Mouse (Mus musculus) activated CD4-positive, CD25-positive, alpha-beta regulatory T cell, adult 4 months (primary cell): Measurements from ENCODE around the gene Shc2. TPM values are rescaled to one million over a fixed set of nuclear protein-coding genes. Genes with fewer than 3 reads are reported as not detected.

Source experiments
- ATAC-seq: one replicate; pipeline ENCODE4 v1.8.0; 2017
- polyA plus RNA-seq, 2 experiments: library from polyadenylated mRNA; unstranded; fragments of 100-300 nt; shearing (Covaris generic); gene quantifications; one replicate each; pipeline ENCODE4 v1.2.1; 2017

The Shc2 gene
- polyA plus RNA-seq, 2 experiments from 2014 or later = not detected

DNA sequence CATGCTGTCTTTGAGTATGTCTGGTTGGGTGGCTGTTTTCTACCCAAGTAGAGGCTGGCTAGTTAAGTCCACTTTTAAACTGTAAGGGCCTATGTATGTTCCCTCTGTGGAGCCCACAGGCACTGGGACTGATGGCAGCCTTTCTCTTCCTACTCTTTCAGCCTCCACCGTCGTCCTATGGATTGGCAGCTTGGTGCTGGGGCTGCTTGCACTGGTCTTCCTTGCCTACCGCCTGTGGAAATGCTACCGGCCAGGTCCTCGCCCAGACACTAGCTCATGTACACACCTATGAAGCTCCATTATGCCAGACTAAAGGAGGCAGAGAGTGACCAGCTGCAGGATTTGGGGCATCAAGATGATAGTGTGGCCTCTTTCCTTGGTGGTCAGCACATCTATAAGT lies 30.4 kb upstream of the Shc2 start:
- no peak for ATAC-seq

DNA sequence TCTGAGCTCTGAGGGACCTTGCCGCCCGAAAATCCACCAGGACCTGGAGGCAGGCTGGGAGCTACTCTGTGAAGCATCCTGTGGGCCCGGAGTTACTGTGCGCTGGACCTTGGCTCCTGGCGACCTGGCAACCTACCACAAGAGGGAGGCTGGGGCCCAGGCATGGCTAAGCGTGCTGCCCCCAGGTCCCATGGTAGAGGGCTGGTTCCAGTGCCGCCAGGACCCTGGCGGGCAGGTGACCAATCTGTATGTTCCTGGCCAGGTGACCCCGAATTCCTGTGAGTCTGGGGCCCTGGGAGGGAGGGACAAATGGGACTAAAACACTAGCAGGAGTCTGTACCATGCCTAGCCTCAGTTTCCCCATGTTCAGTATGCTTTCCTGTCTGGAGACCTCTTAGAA lies 28.8 kb upstream of the Shc2 start:
- no peak for ATAC-seq

DNA sequence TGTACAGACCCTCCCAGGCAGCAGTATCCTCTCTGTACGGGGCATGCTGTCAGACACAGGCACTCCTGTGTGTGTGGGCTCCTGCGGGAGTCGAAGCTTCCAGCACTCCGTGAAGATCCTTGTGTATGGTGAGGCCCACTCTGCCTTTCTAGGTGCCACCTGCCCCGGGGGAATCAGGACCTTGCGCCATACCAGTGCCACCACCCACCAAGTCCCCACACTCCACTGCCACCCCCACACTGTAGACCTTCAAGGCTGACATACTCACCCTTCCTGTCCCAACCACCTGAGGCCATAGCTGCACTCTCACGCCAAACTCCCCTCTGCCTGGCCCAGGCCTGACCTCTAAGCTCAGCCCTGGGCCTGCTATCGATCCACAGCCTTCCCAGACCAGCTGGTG lies 27.3 kb upstream of the Shc2 start:
- ATAC-seq = no peak

DNA sequence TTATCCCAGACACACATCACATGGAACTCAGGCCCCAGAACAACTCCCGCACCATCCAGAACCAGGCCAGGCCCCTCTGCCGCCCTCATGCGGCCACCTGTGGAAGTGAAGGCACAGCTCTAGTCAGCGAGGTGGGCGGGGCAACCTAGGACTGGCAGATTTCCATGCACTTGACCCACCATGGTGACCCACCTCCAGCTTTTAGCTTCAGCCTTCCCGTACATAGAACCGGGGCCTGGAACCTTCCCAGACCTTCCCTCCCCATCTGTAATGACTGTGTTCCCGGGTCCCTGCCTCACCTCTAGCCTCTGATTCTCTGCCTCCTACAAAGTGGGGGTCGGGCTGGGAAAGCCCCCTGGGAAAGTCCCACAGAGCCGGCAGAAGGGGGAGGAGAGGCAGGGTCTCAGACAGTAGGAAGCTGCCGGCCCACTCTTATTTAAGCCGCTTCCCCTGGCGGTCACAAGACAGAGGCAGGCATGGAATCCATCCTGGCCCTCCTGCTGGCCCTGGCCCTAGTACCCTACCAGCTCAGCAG lies 26.5 kb upstream of the Shc2 start, which contains the start of gene Madcam1:
Madcam1 (plus strand) TSS at position 429 of the 535 bp plus-strand sequence.
- ATAC-seq = no peak

DNA sequence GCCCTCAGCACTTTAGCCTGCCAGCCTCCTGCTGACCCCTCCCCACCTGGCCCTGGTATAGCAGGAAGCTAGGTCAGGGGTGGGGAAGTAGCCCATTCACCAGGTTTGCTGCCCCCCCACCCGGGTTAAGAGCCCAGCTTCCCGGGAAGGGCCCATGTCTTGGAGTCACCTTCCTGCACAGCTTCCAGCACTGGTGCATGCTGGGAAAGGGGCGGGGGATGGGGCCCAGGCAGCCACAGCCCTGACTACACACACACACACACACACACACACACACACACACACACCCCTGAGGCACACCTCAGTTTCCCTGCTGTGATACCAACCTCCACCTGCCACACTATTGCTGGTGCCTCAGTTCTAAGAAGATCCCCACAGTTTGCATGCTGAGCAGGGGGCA lies 24.1 kb upstream of the Shc2 start:
- no peak for ATAC-seq

DNA sequence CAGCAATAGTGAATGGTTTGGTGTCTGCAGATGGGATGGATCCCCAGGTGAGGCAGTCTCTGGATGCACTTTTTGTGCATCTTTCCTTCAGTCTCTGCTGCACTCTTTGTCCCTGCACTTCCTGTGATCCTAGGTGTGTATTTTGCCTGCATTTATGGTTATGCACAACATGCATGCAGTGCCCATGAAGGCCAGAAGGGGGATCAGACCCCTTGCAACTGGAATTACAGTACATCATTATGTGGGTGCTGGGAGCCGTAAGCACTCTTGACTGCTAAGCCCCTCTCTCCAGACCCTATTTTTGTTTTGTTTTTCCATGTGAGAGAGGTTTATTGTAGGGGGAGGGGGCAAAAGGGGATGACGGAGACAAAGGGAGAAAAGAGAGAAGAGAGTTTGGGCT lies 22.6 kb upstream of the Shc2 start:
- ATAC-seq = no peak

DNA sequence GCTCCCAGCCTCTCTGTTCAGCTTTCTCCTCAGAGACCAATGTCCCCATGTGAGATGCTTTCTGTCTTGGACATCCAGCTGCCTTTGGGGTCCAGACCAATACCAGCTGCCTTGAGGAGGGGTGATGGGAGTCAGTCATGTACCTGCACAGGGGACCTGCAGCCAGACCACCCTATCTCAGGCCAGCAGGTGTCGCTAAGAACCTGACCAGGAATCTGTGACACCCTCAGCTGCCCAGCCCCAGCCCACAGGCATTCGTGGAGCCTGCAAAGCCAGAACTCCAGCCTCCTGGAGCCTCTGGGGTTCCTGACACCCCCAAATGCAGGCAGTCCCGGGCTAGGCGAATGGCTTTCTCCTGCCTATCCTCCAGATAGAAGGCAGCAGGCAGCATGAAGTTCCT lies 21.1 kb upstream of the Shc2 start:
- ATAC-seq = no peak

DNA sequence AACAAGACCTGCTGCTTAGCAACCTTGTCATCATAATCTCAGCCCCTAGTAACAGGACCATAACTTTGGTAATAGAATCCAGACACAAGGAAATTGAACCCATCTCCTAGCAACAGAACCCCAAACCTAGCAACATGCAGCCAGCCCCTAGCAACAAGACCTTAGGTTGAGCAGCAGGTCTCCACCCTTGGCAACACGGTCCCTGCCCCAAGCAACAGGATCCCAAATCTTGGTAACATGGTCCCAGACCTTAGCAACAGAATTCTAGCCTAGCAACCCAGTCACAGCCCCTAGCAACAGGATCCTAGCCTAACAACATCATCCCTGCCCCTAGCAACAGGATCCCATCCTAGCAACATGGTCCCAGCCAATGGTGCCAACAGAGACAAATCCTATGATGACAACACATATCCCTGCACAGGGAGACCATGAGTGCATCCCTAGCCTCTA lies 17.3 kb upstream of the Shc2 start:
- ATAC-seq = no peak

DNA sequence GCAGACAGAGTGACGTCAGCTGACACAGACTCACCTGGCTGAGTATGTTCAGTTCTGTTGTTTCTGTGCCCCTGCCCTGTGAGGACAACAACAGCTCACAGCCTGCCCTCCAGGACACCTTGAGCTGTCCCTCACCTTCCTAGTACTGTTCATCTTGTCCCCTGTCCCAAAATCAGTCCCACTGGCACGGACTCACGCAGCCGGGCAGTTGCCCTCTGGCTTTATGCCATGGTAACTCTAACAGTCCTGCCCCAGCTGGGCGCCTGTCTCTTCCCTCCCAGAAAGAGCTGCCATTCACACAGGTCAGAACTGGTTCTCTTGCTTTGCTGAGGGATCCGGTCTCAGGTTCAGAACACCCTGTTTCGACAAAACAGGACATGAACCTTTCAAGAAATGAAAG lies 15.1 kb upstream of the Shc2 start:
- no peak for ATAC-seq

DNA sequence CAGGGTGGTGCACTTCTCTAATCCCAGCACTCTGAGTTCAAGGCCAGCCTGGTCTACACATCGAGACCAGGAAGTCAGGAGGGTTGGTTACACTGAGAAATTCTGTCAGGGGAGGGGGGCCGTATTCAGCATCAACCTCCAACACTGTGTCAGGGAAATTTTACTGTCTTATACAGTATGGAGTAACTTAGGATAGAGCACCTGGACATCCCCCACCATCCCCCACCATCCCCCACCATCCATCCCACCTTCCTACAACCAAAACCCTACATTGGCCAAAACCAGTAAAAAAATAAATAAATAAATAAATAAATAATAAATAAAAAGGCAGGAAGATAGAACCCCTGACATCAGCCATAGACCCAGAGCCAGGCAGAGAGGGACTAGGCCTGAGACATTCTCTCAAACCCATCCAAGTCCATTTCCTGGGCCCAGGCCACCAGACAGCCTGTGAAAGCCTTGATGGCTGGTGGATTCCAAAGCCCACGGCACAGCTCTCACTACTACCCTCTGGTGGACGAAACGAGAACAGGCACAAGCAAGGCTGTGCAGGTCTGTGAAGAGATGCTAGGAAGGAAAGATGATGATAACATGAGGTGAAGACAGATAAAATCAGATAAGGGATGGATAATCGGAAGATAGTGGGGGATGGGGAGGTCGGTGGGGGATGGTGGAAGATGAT lies 11.5 kb upstream of the Shc2 start:
- ATAC-seq = peak; percentile 49

DNA sequence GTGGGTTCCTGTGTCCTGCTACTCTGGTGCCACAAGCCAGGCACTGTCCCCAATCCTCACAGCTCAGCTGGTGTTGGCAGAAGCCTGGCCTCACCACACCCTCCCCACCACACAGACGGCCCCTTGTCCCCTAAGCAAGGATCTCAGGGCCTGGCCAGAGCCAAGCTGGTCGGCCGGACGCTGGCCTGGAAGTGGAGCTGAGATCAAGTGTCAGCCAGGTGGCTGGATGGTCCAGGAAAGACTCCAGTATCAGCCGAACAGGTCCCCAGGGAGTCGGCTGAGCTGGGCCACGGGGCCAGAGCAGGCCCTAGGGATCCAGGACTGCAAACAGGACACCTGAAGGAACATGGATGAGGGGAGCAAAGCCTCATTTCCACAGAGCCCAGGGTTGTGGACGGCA lies 8.0 kb upstream of the Shc2 start, which contains the start of gene Odf3l2:
Odf3l2 (minus strand) TSS at position 28 of the 400 bp plus-strand sequence.
- no peak for ATAC-seq

DNA sequence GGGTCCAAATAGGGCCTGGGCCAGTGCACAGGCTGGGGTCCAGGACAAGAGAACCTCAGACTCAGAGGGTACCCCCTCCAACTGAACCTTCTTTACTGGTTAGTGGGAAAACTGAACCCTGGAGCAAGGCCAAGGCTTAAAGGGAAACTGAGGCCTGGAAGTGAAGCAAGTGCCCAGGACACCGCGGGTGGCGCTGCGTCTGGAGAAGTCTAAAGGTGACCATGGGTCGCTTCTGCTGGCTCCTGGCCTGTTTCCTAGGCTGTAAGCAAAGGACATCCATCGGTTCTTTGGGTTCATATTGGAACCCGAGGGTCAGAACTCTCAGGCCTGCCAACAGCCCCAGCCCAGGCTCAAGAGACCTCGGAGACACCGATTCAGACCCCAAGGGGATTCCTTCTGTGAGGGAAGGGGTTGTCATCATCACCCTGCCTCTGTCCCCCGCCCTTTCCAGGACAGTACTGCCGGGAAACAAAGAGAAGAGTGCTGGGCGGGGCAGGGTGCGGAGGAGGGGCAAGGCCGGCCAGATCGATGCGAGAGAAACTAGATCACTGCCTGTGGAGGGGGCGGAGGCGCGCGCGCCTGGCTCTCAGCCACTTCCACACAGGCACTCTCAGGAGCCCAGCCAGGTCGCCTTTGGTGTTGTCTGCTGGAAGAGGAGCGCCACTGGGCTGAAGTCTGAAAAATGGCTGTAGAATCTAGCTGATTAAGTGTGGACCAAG lies 927 bp upstream of the Shc2 start:
- no peak for ATAC-seq

DNA sequence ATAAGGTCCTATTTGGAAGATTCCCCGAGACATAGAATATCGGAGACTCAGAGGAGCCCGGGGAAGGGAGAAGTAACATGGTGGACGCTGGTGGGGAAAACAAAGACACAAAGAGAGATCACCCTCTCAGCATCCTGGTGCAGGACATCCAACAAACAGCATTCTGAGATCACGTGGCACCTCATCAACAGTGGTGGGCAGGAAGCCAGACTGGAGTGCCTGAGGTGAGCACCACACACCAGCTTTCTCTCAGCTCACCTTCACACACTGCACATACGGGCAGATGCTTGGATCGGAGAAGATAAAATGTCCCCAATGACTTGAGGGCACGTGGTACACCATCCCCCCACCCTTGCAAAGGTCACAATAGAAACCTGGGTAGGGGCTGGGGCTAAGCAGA lies 1.4 kb downstream of the Shc2 start:
- no peak for ATAC-seq

DNA sequence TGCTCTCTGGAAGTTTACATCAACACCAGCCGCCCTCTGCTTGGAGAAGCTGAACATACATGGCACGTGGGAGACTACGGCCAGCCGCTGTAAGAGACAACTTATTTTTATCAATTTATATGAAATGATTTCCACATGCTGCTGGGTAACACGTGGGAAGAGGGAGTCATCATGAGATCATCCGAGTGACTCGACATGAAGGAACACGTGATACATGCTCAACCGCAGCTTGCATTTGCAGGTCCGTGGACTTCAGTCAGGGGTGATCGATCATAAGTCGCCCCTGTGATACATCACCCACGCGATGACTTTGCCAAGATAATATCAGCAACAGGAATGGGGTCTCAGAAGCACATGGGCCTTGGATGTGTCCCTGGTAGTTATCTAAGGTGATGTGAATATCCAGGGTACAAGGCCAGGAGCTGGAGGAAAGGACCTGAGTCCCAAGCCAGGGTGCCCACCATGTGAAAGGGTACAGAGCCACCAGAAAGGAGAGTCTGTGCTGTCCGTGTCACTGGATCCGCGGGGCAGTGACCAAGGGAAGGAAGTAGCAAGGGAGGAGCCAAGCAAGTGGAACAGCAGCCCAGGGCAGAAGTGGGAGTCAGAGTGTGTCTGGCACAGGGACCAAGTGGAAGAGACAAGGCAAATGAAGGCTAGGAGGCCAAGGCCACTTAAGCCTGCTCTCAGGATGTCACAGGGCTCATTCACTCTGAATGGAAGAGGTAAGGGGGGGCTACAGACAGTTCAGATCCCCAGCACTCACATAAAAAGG lies 4.5 kb downstream of the Shc2 start:
- ATAC-seq = no peak

DNA sequence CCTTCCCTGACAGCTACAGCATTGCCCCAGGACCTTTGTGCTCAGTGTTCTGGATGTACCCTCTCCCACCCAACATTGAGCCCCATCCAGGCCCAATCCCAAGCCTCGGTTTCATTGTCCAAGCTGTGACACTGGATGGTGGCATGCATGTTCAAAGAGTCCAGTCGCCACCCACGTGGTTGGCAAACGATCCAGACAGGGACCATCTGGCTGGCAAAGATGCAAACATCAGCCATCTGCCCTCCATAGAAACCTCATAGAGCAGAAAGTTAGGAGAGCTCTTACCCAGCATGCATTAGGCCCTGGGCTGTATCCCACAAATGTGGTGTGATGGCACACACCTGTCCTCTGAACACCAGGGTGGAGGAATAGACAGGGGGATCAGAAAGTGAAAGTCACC lies 6.3 kb downstream of the Shc2 start:
- ATAC-seq = no peak

DNA sequence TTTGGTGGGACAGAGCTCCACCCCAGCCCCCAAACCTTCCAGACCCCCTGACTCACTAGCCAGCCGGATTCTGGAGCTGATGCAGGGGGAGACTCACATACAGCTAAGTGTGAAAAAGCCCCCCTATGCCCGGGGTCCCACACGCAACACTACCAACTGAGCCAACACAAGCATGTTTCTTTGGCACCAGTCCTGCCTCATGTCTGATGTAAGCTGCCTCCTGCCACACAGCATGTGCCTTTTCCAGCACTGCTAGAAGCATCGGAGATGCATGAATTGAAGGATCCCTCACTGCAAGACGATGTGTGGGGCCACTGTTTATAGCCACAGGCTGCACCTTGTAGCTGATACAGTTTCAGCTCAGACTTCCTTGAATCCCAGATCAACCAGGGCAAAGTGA lies 9.3 kb downstream of the Shc2 start:
- no peak for ATAC-seq

DNA sequence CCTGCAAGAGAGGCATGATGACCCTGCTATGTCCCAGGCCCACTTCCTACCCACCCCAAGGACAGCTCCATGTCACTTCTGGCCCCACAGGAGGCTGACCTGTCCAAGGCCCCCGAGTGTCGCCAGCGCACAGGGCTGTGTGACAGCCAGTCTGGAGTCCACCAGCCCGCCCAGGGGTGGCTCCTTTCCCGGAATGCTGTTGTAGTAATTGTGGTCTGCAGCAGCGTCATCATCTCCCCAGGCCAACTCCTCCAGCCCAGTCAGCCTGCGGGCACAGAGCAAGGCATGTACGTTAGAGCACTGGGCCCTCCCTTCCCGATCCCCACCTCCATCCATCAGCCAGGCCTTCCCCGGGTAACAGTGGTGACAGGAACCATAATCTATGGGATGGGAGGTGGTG lies 11.6 kb downstream of the Shc2 start:
- no peak for ATAC-seq

DNA sequence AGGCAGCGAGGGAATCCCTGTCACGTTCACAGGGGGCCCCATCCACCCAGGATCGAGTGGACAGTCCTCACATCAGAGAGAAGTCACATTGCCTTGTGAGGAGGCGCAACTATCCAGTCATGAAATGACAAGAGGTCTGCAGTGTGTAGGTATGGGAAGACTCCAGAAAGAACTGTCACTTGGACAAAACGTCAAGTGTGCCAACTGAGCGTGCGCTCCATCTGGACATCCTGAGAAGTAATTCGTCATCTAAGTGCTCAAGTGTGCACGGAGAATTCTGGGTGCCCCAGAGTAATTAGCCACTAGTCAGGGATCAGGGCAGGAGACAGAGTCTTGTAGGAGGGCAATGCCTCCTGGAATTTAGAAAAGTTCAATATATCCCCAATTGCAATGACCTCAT lies 12.3 kb downstream of the Shc2 start:
- no peak for ATAC-seq

DNA sequence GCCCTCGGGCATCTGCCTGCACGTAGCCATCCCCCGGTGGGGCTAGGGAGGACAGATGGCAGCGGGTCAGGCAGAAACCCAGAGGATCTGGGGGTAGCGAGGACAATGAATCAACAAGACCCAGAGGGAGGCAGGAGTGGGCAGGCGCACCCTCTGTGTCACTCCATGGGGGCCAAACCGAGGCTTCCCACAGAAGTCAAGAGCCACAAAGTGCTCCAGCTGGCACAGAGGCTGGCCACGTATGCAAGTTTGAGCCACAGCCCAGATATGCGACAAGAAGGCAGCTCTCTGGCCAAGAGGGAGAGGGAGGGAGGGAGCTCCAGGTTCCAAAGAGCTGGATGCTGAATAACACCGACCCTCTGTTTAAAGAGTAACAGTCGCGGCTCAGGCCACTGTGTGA lies 13.8 kb downstream of the Shc2 start:
- ATAC-seq = no peak

DNA sequence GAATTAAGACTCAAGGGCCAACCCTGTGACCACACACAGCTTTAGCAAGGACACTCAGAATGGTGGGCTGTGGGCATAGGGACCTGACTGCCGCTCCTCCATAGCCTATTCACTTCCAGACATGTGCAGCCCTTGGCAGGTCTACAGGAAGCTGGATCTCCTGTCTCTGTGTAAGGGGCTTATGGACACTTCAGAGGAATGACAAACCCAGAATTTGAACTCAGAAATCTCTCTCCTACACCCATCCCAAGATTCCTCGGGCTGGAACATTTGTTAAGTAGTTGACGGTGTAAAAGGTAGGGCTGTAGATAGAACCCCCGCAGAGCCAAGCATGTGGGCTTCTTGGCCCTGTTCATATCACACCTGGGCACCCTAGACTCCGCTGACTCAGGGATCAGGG lies 21.3 kb downstream of the Shc2 start:
- ATAC-seq = no peak

DNA sequence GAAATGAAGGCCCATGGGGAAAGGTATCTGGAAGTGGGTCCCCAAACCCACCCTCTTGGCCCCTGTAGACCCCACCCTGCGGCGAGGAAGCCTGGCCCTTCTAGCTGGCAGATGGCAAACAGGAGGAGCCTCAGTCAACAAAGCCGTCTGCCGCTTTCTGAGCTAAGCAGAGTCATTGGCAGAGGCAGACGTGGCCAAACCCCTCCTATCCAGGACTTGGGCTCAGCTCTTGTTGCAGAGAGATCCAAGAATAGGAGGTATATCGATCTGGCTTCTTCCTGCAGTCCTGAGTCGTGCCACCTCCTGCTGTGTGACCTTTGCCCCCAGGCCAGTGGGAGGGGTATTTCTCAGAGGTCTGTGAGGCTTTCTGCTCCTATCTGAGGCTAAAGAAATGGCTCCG lies 21.9 kb downstream of the Shc2 start:
- ATAC-seq = no peak

DNA sequence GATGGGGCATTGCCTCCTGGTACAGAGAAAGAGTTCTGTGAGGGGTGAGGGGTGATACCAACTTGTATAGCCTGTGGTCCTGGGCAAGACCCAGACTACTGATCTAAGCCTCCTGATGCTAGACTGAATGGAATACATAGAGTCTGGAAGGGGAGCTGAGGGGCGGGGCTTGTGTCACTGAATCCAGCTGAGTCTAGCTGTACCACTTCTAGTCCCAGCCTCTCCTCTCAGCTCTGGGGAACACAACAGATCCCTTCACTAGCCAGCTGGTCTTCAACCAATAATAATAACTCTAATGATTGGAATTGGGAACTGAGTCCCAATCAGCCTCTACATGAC lies 23.4 kb downstream of the Shc2 start:
- no peak for ATAC-seq

DNA sequence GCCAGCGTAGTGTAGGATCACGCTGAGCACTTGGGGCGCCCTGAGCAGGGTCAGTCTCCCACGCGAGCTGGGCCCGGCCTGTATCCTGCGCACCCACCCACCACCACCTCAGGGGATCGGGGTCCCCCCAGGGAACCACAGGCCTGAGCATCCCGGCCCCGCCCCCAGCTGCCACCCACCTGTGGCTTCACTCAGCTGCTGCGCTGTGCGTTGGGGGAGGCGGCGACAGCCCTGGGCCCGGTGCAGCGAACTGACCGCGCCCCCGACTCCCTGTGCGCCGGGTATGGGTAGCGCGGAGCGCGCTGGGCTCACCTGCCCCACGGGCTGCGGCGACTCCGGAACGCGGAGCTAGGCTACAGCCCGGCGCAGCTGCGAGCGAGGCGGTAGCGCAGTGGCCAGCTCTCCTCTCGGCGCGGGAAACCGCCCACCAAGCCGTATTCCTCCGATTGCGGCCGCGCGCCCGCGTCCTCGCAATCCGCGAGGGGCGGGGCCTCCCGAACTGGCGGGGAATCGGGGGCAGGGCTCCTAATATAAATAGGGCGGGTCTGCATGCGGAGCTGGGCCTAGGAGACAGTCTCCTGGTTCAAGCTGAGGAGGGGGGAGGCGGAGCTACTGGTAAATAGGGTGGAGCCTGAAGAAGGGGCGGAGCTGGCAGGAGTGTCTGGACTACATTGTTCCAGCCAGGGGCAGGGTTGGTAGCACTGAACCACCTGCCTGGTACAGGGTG lies 24.0 kb downstream of the Shc2 start, which contains the start of gene C2cd4c:
C2cd4c (minus strand) TSS at position 448 of the 727 bp plus-strand sequence.
- no peak for ATAC-seq
